Mouse (Mus musculus): ENCODE measurements around the gene Vil1.

Vil1 gene

DNA sequence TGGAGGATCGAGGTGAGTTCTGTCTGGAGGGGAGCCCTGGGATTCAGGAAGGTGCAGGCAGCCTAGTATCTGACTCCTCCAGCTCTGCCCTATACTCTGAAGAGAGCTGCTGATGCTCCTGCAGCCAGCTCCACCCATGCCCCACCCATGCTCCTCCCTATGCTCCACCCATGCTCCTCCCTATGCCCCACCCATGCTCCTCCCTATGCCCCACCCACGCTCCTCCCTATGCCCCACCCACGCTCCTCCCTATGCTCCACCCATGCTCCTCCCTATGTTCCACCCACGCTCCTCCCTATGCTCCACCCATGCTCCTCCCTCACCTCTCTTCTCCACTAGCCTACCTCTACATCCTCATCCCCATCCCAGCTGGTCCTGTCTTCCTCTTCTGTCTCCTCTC is 6.0 kb downstream of the Vil1 start:
- peak in 1 of 2 experiments; percentile 46 for DNase-seq

DNA sequence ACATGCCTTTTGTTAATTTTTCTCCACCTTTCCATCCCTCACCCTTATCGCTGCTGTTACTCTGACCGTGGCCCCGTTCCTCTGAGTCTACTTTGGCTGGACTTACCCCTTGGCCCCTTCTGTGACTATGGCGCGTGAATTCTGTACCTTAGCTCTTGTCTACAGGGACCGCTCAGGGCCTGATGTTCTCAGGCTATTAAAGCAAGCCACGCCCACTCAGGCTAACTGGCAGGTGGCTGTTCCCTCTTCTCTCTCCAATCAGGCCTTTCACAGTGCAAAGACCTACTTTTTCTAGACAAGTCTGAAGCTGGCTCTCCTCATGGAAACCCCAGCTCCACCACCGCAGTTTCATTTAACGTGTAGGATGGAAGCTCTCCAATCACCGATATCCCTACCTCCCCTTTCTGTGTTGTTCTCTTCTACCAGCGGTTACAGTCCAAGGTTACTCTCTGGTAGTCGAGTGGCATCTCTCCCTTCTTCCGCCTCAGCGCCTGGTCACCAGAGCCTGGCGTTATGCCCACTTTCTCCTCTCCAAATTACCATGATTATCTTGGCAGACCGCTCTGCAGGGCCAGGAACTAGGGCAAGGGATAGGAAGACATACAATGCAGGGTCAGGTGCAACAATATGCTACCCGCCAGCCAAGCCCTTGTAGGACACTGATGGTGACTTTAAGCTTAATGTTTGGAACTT is 9.7 kb downstream of the Vil1 start:
- DNase-seq = peak; percentile 55 to 58

DNA sequence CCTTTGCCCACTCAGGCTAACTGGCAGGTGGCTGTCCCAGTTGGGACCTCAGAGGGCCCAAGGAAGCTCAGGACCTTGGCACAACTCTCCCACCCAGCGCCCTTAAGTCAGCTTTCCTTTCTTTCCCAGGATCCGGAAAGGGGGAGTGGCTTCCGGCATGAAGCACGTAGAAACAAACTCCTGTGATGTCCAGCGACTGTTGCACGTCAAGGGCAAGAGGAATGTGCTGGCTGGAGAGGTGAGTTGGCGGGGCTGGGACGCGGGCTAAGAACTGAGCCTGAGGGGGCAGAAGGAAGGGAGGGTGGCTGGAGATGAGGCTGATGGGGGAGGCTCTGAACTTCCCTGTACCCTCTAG is 10.2 kb downstream of the Vil1 start:
- no peak for DNase-seq

DNA sequence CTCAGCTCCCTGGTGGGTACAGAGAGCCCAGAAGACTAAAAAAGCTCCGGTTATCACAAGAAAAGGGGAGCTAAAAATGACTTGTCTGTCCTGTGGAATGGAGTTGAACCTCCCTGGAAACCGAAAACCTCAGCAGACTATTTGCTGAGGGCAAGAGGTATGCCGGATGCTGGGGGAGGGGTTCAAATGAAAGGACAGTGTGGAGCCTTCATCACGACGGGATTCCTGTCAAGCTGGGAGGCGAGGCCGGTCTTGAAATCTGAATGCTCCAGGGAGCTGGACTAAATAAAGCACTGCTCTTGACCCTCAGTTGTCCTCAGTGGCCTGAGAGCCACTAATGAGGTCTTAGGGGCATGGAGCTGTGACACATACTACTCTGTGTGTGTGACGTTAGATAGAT is 14.0 kb downstream of the Vil1 start:
- DNase-seq = no peak

DNA sequence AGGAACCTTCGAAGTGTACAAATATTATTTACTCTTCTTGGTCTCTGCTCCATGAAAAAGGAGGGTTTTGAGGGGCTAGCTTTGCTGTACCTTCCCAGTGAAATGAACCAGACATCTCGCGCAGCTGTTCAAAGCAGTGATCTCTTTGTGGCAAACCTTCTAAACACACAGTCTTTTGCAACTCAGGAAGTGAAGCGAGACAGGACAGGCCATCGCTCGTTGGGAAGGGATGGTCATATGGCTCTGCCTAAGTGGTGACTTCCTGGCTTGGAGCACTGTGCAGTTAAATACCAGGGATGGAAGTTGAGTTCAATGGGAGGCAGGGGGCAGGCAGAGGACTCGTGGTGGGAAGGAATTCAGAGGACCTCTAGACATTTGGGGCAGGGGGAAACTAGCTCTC is 16.7 kb downstream of the Vil1 start:
- DNase-seq = no peak

DNA sequence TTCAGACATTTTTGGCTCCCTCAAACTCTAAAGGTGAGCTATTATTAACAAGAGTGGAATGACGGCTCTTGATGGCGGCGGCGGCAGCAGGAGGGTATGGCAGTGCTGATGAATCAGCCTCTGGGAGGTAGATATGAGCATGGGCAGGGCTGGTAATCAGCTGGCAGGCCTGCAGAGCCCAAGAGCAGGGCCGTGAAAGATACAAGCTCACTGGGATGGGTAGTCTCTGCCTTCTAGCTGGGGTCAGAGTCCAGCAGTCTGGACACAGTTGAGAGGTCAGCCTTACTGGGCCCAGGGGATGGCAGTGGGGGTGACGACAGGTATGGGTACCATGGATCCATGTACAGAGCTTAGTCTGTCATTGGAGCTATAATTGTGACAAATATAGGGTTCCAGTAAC is 24.0 kb downstream of the Vil1 start:
- DNase-seq = no peak

DNA sequence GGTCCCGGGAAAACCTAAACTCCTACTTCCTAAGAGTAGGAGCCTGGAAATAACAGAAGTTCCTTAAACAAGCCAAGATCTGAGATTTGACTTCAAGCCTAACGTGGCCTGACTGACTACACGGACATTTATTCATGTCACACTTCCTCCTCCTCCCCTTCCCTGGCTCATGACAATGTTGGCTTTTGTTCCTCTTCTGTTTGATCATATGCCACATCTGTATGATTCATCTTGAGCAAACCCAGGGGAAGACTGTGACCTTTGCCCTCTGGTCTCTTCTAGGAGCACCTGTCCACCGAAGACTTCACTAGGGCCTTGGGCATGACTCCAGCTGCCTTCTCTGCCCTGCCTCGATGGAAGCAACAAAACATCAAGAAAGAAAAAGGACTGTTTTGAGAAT is 25.4 kb downstream of the Vil1 start:
- no peak for DNase-seq

DNA sequence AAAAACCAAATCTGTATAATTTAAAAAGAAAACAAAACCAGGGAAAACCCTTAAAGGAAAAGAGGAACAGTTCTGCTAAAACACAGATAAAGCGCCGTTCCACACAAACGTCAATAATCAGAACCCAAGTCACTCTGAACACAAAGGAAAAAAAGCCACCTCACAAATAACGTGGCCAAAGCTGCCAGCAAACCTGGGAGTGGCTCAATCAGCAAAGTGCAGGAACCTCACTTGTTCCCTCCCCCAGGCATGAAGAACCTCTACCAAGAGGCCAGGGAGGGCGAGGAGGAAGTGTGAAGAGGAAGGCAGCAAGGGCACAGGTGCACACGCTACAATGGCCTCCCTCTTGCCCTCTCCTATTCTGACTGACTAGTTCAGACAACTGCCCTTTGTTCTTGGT is 26.4 kb downstream of the Vil1 start:
- no peak for DNase-seq

DNA sequence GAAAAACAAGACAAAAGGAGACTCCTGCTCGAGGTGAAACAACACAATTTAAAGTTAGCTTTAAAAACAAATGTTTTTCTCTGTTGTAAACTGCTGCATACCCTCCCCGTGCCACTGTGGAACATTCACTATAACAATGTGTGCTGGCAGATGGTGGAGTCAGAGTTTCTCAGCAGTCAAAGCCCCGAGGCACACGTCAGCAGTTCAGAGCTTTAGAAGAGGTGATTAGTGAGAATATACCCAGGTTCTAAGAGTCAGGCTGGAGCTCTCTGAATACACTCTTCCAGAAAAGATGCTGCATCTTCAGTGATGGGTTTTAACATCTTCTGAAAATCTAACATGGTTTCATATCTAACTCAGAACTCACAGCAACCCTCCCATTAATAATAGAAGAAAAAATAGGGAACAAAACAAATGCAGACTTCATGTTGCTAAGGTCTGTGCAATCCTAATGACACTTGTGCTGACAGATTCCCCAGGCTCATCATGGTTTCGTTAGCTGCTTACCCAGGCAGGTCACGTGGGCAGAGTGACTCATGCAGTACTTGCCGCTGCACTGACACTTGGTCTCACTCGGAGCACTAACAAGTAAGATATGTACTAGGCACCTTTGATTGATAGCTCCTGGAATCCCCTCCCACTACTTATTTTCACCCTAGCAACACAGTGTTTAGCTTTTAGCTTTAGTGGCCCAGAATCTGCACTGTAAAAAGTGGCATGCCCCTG is 28.7 kb downstream of the Vil1 start:
- no peak for DNase-seq

DNA sequence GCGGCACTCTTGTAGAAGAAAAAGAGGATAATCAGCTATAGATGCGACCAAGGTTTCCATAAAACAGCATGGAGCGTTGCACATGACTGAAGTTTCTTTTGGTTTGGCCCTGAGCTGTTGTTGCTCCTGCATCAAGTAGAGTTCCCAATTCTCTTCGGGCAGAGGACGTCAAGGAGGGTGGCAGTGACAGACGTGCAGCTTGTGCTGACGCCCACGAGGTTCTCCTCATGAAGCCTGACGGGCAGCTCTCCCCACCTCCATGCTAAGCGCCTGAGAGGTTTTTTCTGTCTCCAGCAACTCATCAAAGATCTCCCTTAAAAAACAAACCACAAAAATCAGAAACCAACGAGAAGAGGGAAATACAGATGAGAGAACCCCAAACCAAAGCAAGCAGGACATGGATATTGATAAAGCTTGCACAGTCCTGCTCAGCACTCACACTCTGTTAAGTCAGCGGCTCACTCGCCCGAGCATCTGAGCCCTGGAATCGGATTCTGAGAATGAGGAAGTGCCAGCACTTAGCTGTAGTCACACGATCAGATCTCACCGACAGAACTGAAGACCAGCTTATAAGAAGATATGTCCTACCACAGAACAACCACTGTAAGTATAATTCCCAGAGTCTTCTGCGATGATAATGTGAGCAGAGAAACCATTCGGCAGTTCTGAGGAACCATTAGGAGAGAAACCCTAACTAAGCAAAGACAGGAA is 30.1 kb downstream of the Vil1 start:
- no peak for DNase-seq

DNA sequence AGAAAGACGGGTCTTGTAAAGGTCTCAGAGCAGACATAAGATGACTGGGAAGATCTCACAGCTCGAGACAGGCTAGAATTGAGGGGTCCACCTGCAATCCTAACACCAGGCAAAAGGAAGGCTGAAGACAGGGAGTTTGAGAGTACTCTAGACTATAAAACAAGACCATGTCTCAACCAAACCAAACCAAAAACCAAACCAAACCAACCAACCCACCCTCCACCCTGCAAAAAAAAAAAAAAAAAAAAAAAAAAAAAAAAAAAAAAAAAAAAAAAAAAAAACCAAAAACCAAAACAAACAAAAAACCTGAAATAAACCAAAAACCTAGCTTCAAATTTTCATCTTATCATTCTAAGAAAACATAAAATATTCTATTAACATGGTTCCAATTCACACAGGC is 35.4 kb downstream of the Vil1 start:
- DNase-seq = no peak

DNA sequence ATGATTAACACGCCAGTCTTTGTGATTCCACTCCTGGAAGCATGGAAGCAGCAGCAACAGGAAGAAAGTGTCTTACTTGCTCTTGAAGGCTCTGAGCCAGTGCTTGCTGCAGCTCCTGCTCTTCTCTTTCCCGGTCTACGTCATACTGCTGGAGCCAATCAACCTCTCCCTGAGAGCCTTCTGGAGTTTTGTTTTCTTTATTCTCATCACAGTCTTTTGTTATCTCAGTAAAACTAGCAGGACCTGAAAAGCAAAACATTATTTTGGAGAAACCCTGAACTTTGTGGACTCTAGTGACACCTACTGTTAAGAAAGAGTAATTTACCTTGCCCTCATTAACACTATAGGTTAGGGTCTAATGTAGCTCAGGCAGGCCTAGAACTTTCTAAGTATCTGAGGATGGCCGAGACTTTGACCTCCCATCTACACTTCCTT is 43.5 kb downstream of the Vil1 start:
- DNase-seq = peak in 1 of 2 experiments; percentile 42

DNA sequence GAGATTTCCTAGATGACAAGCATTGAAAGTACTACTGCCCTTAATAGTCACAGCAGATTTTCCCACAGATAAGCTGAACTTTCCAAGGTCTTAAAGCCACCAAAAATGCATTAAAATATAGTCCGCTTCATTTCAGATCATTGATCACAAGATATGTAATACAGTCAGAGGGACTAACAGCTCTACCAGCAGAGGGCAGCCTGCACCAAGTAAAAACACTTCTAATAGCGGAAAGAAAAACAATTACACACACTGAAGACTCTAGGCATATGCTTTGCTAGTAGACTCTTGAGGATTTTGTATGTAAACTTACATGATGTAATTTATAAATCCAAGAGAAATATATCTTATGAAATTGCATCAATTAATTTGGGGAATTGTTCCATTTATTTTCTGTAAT is 51.1 kb downstream of the Vil1 start:
- peak; percentile 70 to 73 for DNase-seq

Data from cerebellum, postnatal 10 days (tissue).